Mouse (Mus musculus) CD4-positive helper T cell, adult 2 months (primary cell): ENCODE data around the gene Trpc5.

ENCODE experiments used
- DNase-seq: peaks from one replicate; pipeline ENCODE4 v3.0.0-alpha.2; 2012; ENCODE audit warnings: low read depth, missing footprints, low spot score

Trpc5 gene

GRCm38 (mm10) chrX:144688142-144688206 lies at the start of gene Trpc5:
Gene Trpc5, minus strand, starts transcription at chrX:144688180.
- no peak for DNase-seq

GRCm38 (mm10) chrX:144716330-144716729 lies 28.4 kb upstream of the Trpc5 start:
- no peak for DNase-seq

GRCm38 (mm10) chrX:144689859-144690181 lies 1.8 kb upstream of the Trpc5 start:
- DNase-seq: no peak

GRCm38 (mm10) chrX:144689119-144689858 lies 1.3 kb upstream of the Trpc5 start:
- DNase-seq: no peak

- DNase-seq: no peak
Observed at GRCm38 (mm10) chrX:144688207-144689118, 483 bp upstream of the Trpc5 start, which contains the start of gene Rtl4. Gene Rtl4, plus strand, starts transcription at chrX:144688907.

GRCm38 (mm10) chrX:144687742-144688141 lies 238 bp downstream of the Trpc5 start:
- DNase-seq: no peak

- no peak for DNase-seq
Observed at GRCm38 (mm10) chrX:144652196-144652595, 35.8 kb downstream of the Trpc5 start.

GRCm38 (mm10) chrX:144645394-144645793 lies 42.6 kb downstream of the Trpc5 start:
- peak; percentile 6 for DNase-seq

GRCm38 (mm10) chrX:144644756-144645155 lies 43.2 kb downstream of the Trpc5 start:
- no peak for DNase-seq

- no peak for DNase-seq
Observed at GRCm38 (mm10) chrX:144612753-144613152, 75.2 kb downstream of the Trpc5 start.

GRCm38 (mm10) chrX:144536431-144536830 lies 151.5 kb downstream of the Trpc5 start:
- no peak for DNase-seq

GRCm38 (mm10) chrX:144526042-144526441 lies 161.9 kb downstream of the Trpc5 start:
- peak; percentile 72 for DNase-seq

- no peak for DNase-seq
Observed at GRCm38 (mm10) chrX:144523239-144523638, 164.7 kb downstream of the Trpc5 start.

- DNase-seq: no peak
Observed at GRCm38 (mm10) chrX:144491394-144491793, 196.6 kb downstream of the Trpc5 start.

GRCm38 (mm10) chrX:144464416-144464815 lies 223.6 kb downstream of the Trpc5 start:
- no peak for DNase-seq

GRCm38 (mm10) chrX:144456281-144456680 lies 231.7 kb downstream of the Trpc5 start, which contains the start of gene Trpc5os:
Gene Trpc5os, plus strand, starts transcription at chrX:144456581.
- no peak for DNase-seq

GRCm38 (mm10) chrX:144423848-144424247 lies 264.1 kb downstream of the Trpc5 start:
- no peak for DNase-seq

- DNase-seq: no peak
Observed at GRCm38 (mm10) chrX:144421091-144421490, 266.9 kb downstream of the Trpc5 start.

GRCm38 (mm10) chrX:144420259-144420658 lies 267.7 kb downstream of the Trpc5 start:
- no peak for DNase-seq

GRCm38 (mm10) chrX:144408036-144408435 lies 279.9 kb downstream of the Trpc5 start:
- DNase-seq: no peak

- DNase-seq: peak; percentile 25
Observed at GRCm38 (mm10) chrX:144403526-144403925, 284.5 kb downstream of the Trpc5 start.

GRCm38 (mm10) chrX:144374196-144374595 lies 313.8 kb downstream of the Trpc5 start:
- no peak for DNase-seq

GRCm38 (mm10) chrX:144338355-144338754 lies 349.6 kb downstream of the Trpc5 start:
- DNase-seq: no peak
